Mouse (Mus musculus): ENCODE results near the gene Kctd17. TPM values are rescaled to one million over a fixed set of nuclear protein-coding genes. Genes with fewer than 3 reads are reported as not detected.
A peak's percentile ranks its signal among the peaks of the same experiment; 100 is the strongest.

The Kctd17 gene
- polyA plus RNA-seq, 1 experiment: 78.0 TPM

- no peak for DNase-seq
- H3K27ac ChIP-seq (ENCODE audit: control insufficient read depth, insufficient read depth, low read length): no peak overlapping the region
- H3K4me3 ChIP-seq (ENCODE audit: control insufficient read depth, insufficient read depth, low read length): no peak overlapping the region
- TF ChIP-seq POLR2A (IDR thresholded peaks at IDR 0.05; ENCODE audit: control insufficient read depth, extremely low read depth, insufficient read depth, low read length, poor library complexity) (no peak), CTCF (IDR thresholded peaks at IDR 0.05; ENCODE audit: borderline replicate concordance, control insufficient read depth, extremely low read depth, insufficient read depth, low read length, poor library complexity) (no peak)
- WGBS: 76% methylated on average over 1 of the region's 1 CpGs
- H3K36me3 ChIP-seq (ENCODE audit: control insufficient read depth, insufficient read depth, low read length): no peaks in the 10 kb centered on the region
- H3K27me3 ChIP-seq (ENCODE audit: control insufficient read depth, insufficient read depth, low read length): no peaks in the 10 kb centered on the region
- no peaks in the 10 kb centered on the region for H3K4me1 ChIP-seq (replicated peaks; ENCODE audit: control insufficient read depth, insufficient read depth, low read length)
Measured at GRCm38 (mm10) chr15:78413719-78414117, 14.6 kb upstream of the Kctd17 start.

GRCm38 (mm10) chr15:78414157-78414556 lies 14.2 kb upstream of the Kctd17 start:
- WGBS: 96% methylated on average over 8 of the region's 8 CpGs
- TF ChIP-seq CTCF (IDR thresholded peaks at IDR 0.05; ENCODE audit: borderline replicate concordance, control insufficient read depth, extremely low read depth, insufficient read depth, low read length, poor library complexity) (no peak), POLR2A (IDR thresholded peaks at IDR 0.05; ENCODE audit: control insufficient read depth, extremely low read depth, insufficient read depth, low read length, poor library complexity) (no peak)
- Histone ChIP-seq H3K27ac (ENCODE audit: control insufficient read depth, insufficient read depth, low read length) (no peak overlapping the region), H3K4me1 (replicated peaks; ENCODE audit: control insufficient read depth, insufficient read depth, low read length) (no peaks in the 10 kb centered on the region), H3K36me3 (ENCODE audit: control insufficient read depth, insufficient read depth, low read length) (no peaks in the 10 kb centered on the region), H3K27me3 (ENCODE audit: control insufficient read depth, insufficient read depth, low read length) (no peaks in the 10 kb centered on the region), H3K4me3 (ENCODE audit: control insufficient read depth, insufficient read depth, low read length) (no peak overlapping the region)
- DNase-seq: no peak

- Histone ChIP-seq H3K36me3 (ENCODE audit: control insufficient read depth, insufficient read depth, low read length) (no peaks in the 10 kb centered on the region), H3K4me1 (replicated peaks; ENCODE audit: control insufficient read depth, insufficient read depth, low read length) (no peaks in the 10 kb centered on the region), H3K4me3 (ENCODE audit: control insufficient read depth, insufficient read depth, low read length) (no peak overlapping the region), H3K27me3 (ENCODE audit: control insufficient read depth, insufficient read depth, low read length) (no peaks in the 10 kb centered on the region), H3K27ac (ENCODE audit: control insufficient read depth, insufficient read depth, low read length) (no peak overlapping the region)
- no peak for DNase-seq
- TF ChIP-seq CTCF (IDR thresholded peaks at IDR 0.05; ENCODE audit: borderline replicate concordance, control insufficient read depth, extremely low read depth, insufficient read depth, low read length, poor library complexity) (no peak), POLR2A (IDR thresholded peaks at IDR 0.05; ENCODE audit: control insufficient read depth, extremely low read depth, insufficient read depth, low read length, poor library complexity) (no peak)
- WGBS: 89% methylated on average over 4 of the region's 4 CpGs
Measured at GRCm38 (mm10) chr15:78416937-78417336, 11.4 kb upstream of the Kctd17 start.

- TF ChIP-seq CTCF (IDR thresholded peaks at IDR 0.05; ENCODE audit: borderline replicate concordance, control insufficient read depth, extremely low read depth, insufficient read depth, low read length, poor library complexity): no peak
- TF ChIP-seq POLR2A (IDR thresholded peaks at IDR 0.05; ENCODE audit: control insufficient read depth, extremely low read depth, insufficient read depth, low read length, poor library complexity): no peak
- no peak overlapping the region for H3K27ac ChIP-seq (ENCODE audit: control insufficient read depth, insufficient read depth, low read length)
- DNase-seq: no peak
- WGBS: 59% methylated on average over 13 of the region's 13 CpGs
- peaks cover 5% of the 10 kb centered on the region for H3K4me1 ChIP-seq (replicated peaks; ENCODE audit: control insufficient read depth, insufficient read depth, low read length)
- no peaks in the 10 kb centered on the region for H3K27me3 ChIP-seq (ENCODE audit: control insufficient read depth, insufficient read depth, low read length)
- H3K36me3 ChIP-seq (ENCODE audit: control insufficient read depth, insufficient read depth, low read length): no peaks in the 10 kb centered on the region
- no peak overlapping the region for H3K4me3 ChIP-seq (ENCODE audit: control insufficient read depth, insufficient read depth, low read length)
Measured at GRCm38 (mm10) chr15:78420395-78420794, 8.0 kb upstream of the Kctd17 start.

GRCm38 (mm10) chr15:78422046-78422956 lies 6.1 kb upstream of the Kctd17 start:
- TF ChIP-seq POLR2A (IDR thresholded peaks at IDR 0.05; ENCODE audit: control insufficient read depth, extremely low read depth, insufficient read depth, low read length, poor library complexity) (no peak), CTCF (IDR thresholded peaks at IDR 0.05; ENCODE audit: borderline replicate concordance, control insufficient read depth, extremely low read depth, insufficient read depth, low read length, poor library complexity) (peak; percentile 95)
- H3K4me1 ChIP-seq (replicated peaks; ENCODE audit: control insufficient read depth, insufficient read depth, low read length): peaks cover 5% of the 10 kb centered on the region
- no peak overlapping the region for H3K27ac ChIP-seq (ENCODE audit: control insufficient read depth, insufficient read depth, low read length)
- DNase-seq: peak; percentile 89
- H3K36me3 ChIP-seq (ENCODE audit: control insufficient read depth, insufficient read depth, low read length): no peaks in the 10 kb centered on the region
- no peak overlapping the region for H3K4me3 ChIP-seq (ENCODE audit: control insufficient read depth, insufficient read depth, low read length)
- WGBS: 21% methylated on average over 16 of the region's 16 CpGs
- no peaks in the 10 kb centered on the region for H3K27me3 ChIP-seq (ENCODE audit: control insufficient read depth, insufficient read depth, low read length)

- Histone ChIP-seq H3K36me3 (ENCODE audit: control insufficient read depth, insufficient read depth, low read length) (no peaks in the 10 kb centered on the region), H3K27me3 (ENCODE audit: control insufficient read depth, insufficient read depth, low read length) (no peaks in the 10 kb centered on the region; the same call in 1 of the 2 replicates), H3K27ac (ENCODE audit: control insufficient read depth, insufficient read depth, low read length) (no peak overlapping the region), H3K4me1 (replicated peaks; ENCODE audit: control insufficient read depth, insufficient read depth, low read length) (peaks cover 12% of the 10 kb centered on the region), H3K4me3 (ENCODE audit: control insufficient read depth, insufficient read depth, low read length) (no peak overlapping the region)
- no peak for TF ChIP-seq CTCF (IDR thresholded peaks at IDR 0.05; ENCODE audit: borderline replicate concordance, control insufficient read depth, extremely low read depth, insufficient read depth, low read length, poor library complexity)
- 77% methylated on average over 11 of the region's 11 CpGs for WGBS
- no peak for DNase-seq
Measured at GRCm38 (mm10) chr15:78424507-78424906, 3.9 kb upstream of the Kctd17 start.

Measured in thymus, adult 2 months (tissue).